Mouse (Mus musculus): ENCODE results near the gene Ndufc1.
"Not testable (repeated sequence)": the region's sequence is repeated elsewhere in the genome, so short reads cannot be mapped to it uniquely, and the experiment has no call there.

The Ndufc1 gene

GRCm38 (mm10) chr3:51408561-51409183 is at the start of gene Ndufc1:
Gene Ndufc1 (minus strand): TSS chr3:51408988.
- DNase-seq (ENCODE audit: low read depth, low spot score): peak; percentile 76

- DNase-seq (ENCODE audit: low read depth, low spot score): no peak
Measured at GRCm38 (mm10) chr3:51434871-51435595, 26.2 kb upstream of the Ndufc1 start.

- DNase-seq (ENCODE audit: low read depth, low spot score): not testable (repeated sequence)
Measured at GRCm38 (mm10) chr3:51434364-51434763, 25.6 kb upstream of the Ndufc1 start.

- no peak for DNase-seq (ENCODE audit: low read depth, low spot score)
Measured at GRCm38 (mm10) chr3:51425394-51425793, 16.6 kb upstream of the Ndufc1 start.

- no peak for DNase-seq (ENCODE audit: low read depth, low spot score)
Measured at GRCm38 (mm10) chr3:51421921-51422320, 13.1 kb upstream of the Ndufc1 start.

GRCm38 (mm10) chr3:51417966-51418365 is 9.2 kb upstream of the Ndufc1 start:
- DNase-seq (ENCODE audit: low read depth, low spot score): no peak

GRCm38 (mm10) chr3:51417485-51417884 is 8.7 kb upstream of the Ndufc1 start:
- DNase-seq (ENCODE audit: low read depth, low spot score): no peak

GRCm38 (mm10) chr3:51417135-51417458 is 8.3 kb upstream of the Ndufc1 start:
- DNase-seq (ENCODE audit: low read depth, low spot score): no peak

- DNase-seq (ENCODE audit: low read depth, low spot score): no peak
Measured at GRCm38 (mm10) chr3:51416364-51417134, 7.8 kb upstream of the Ndufc1 start.

GRCm38 (mm10) chr3:51416073-51416363 is 7.2 kb upstream of the Ndufc1 start:
- no peak for DNase-seq (ENCODE audit: low read depth, low spot score)

- peak; percentile 95 for DNase-seq (ENCODE audit: low read depth, low spot score)
Measured at GRCm38 (mm10) chr3:51415098-51416072, 6.6 kb upstream of the Ndufc1 start, which contains the start of gene Naa15. Gene Naa15 (plus strand): TSS chr3:51415148.

- DNase-seq (ENCODE audit: low read depth, low spot score): no peak
Measured at GRCm38 (mm10) chr3:51413276-51413675, 4.5 kb upstream of the Ndufc1 start.

GRCm38 (mm10) chr3:51412457-51412856 is 3.7 kb upstream of the Ndufc1 start:
- no peak for DNase-seq (ENCODE audit: low read depth, low spot score)

GRCm38 (mm10) chr3:51407870-51408560 is 773 bp downstream of the Ndufc1 start:
- DNase-seq (ENCODE audit: low read depth, low spot score): no peak

- no peak for DNase-seq (ENCODE audit: low read depth, low spot score)
Measured at GRCm38 (mm10) chr3:51402628-51403027, 6.2 kb downstream of the Ndufc1 start.

GRCm38 (mm10) chr3:51402054-51402453 is 6.7 kb downstream of the Ndufc1 start:
- not testable (repeated sequence) for DNase-seq (ENCODE audit: low read depth, low spot score)

- no peak for DNase-seq (ENCODE audit: low read depth, low spot score)
Measured at GRCm38 (mm10) chr3:51400682-51401081, 8.1 kb downstream of the Ndufc1 start.

- DNase-seq (ENCODE audit: low read depth, low spot score): no peak
Measured at GRCm38 (mm10) chr3:51399531-51399930, 9.3 kb downstream of the Ndufc1 start.

- DNase-seq (ENCODE audit: low read depth, low spot score): no peak
Measured at GRCm38 (mm10) chr3:51398667-51399066, 10.1 kb downstream of the Ndufc1 start.

- DNase-seq (ENCODE audit: low read depth, low spot score): no peak
Measured at GRCm38 (mm10) chr3:51397700-51398299, 11.0 kb downstream of the Ndufc1 start.
